Mouse (Mus musculus) limb, embryonic 12.5 days (tissue): ENCODE measurements around the gene Aqp1. TPM values are rescaled to one million over a fixed set of nuclear protein-coding genes. Genes with fewer than 3 reads are reported as not detected.

Source experiments
- ATAC-seq: fragments of 200-750 bp; cut with Nextera tagmentation; 2 replicates; pipeline ENCODE4 v1.8.0; 2017; ENCODE audit warnings: low read depth, moderate TSS enrichment; ENCODE audit not compliant: insufficient number of reproducible peaks, insufficient read depth, low FRiP score, low TSS enrichment
- H3K27ac ChIP-seq: fragments of 300-500 bp; sonication (generic); 2 replicates; pipeline ENCODE4 v1.5.1; 2016; ENCODE audit warnings: mild to moderate bottlenecking, moderate library complexity
- H3K27me3 ChIP-seq: fragments of 300-500 bp; sonication (generic); 2 replicates; pipeline ENCODE4 v1.6.1; 2016; ENCODE audit warnings: mild to moderate bottlenecking, moderate library complexity
- H3K36me3 ChIP-seq: fragments of 300-500 bp; sonication (generic); 2 replicates; pipeline ENCODE4 v1.6.1; 2016; ENCODE audit warnings: mild to moderate bottlenecking, moderate library complexity
- H3K4me1 ChIP-seq: fragments of 300-500 bp; sonication (generic); replicated peaks from 2 replicates; pipeline ENCODE4 v1.6.1; 2016
- H3K4me2 ChIP-seq: fragments of 300-500 bp; sonication (generic); 2 replicates; pipeline ENCODE4 v1.6.1; 2016; ENCODE audit warnings: mild to moderate bottlenecking, moderate library complexity
- H3K4me3 ChIP-seq: fragments of 300-500 bp; sonication (generic); replicated peaks from 2 replicates; pipeline ENCODE4 v1.5.1; 2016; ENCODE audit warnings: mild to moderate bottlenecking
- H3K9ac ChIP-seq: fragments of 300-500 bp; sonication (generic); replicated peaks from 2 replicates; pipeline ENCODE4 v1.6.1; 2016; ENCODE audit warnings: mild to moderate bottlenecking, moderate library complexity
- H3K9me3 ChIP-seq: fragments of 300-500 bp; sonication (generic); 2 replicates; pipeline ENCODE4 v1.6.1; 2016; ENCODE audit warnings: mild to moderate bottlenecking, moderate library complexity
- WGBS: fragments of 180-500 bp; shearing (Covaris S2); methylation state at CpG from one replicate; pipeline ENCODE4 v1.1.7; 2016; 5-methylcytosine and 5-hydroxymethylcytosine counted together
- polyA plus RNA-seq: library from polyadenylated mRNA; unstranded; fragments of >200 nt; fragmentation: Nextera tagmentation; extraction: Ambion mirVana; gene quantifications from 2 replicates; pipeline ENCODE4 v1.2.1, GENCODE M21; 2016

Aqp1 gene
- 4.0 and 4.2 TPM in 2 replicates for polyA plus RNA-seq

DNA sequence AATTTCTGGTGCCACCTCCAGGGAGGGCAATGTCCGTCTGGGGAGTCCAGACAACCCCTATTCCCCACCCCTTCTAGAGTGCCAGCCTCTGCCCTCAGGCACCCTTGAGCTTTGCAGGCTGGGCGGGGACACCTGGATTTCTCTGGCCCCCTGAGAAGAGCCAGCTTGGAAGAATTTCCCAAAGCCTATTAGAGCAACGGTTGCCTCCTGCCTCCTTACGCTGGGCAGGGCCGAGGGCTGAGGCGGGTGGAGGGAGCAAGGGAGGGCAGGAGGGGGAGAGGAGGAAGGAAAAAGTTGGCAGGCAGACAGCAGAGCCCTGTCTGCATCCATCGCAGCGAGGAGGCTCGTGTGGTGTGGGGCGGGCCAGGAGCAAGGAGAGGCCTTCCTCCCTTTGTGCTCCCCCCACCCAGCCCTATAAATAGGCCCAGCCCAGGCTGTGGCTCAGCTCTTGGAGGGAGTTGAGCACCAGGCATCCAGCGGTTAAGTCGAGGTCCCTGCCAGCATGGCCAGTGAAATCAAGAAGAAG, at the start of gene Aqp1:
TSS of gene Aqp1 (plus strand) at position 444 of the 526 bp plus-strand sequence.
- WGBS, result 12% methylated on average over 12 of the region's 12 CpGs
- Histone ChIP-seq H3K27ac (no peak within 1 kb of the TSS; the same call in 1 of the 2 replicates), H3K9me3 (no peaks in the 10 kb centered on the region), H3K27me3 (peaks cover 9% of the 10 kb centered on the region; the same call in 1 of the 2 replicates), H3K4me1 (peaks cover 46% of the 10 kb centered on the region), H3K4me2 (peak within 1 kb of the TSS; percentile 7; the same call in 1 of the 2 replicates), H3K4me3 (no peak within 1 kb of the TSS), H3K9ac (0 out of 2 replicates have a peak within 1 kb of the TSS, but pooled peaks have one; percentile 4), H3K36me3 (no peaks in the 10 kb centered on the region)
- peak; percentile 83 for ATAC-seq

DNA sequence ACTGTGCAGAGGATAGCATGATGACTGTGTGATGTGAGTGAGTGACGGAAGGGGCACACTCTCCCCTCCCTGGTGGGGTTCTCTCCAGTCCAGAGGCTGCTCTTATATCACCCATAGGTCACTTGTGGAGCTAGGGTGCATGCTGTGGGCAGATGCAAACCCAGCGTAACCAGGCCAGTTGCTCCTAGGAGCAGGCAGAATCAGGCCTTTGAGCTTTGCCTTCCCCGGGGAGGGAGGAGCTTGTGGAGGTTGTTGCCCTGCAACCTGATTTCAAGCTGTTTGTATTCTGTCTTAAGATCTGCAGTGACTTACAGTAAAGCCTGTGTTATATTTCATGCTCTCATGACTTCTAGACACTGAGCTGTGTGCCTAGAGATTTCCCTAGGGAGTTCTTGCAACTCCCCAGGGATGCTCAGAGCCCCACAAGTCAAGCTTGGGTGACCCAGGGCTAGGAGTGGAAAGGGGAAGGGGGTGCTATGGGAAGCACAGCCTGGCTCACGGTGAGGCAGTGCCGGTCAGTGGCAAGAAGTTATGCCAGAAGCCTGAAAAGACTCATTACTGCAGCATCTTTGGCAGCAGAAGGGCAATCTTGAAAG, 48.1 kb upstream of the Aqp1 start:
- no peak for ATAC-seq
- Histone ChIP-seq H3K27ac (no peak overlapping the region), H3K9ac (no peak overlapping the region), H3K4me3 (no peak overlapping the region), H3K27me3 (0 out of 2 replicates have a peak, but pooled peaks cover 3% of the 10 kb centered on the region), H3K4me1 (peaks cover 9% of the 10 kb centered on the region), H3K9me3 (peaks cover 2% of the 10 kb centered on the region), H3K4me2 (no peak overlapping the region), H3K36me3 (peaks cover 8% of the 10 kb centered on the region)
- 82% methylated on average over 5 of the region's 5 CpGs for WGBS

DNA sequence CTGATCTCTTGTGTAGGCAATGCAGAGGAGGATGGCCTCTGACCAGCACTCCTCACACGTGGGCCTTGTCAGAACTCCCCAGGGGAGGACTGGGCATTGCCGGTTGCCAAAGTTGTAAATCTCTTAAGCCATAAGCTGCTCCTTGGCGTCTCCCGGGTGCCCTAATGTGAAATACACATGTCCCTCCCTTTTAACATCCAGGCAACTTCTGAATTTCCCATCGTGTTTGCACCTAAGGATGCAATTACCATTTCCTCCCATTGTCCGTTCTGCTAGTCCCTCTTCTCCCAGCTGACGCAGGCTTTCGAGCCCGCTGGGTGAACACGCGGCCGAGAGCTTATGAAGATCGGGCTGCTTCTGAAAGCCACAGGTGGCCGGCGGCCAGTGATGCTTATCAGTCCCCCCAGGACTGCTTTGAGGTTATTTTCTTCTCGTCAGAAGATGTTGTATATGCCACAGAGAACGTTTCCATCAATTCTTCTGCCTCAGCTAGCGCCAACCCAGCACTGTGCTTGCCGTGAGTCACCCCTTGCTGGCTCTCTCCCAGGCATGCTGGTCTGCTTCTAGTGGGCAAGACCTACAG, 41.6 kb upstream of the Aqp1 start:
- 0 out of 2 replicates have a peak overlapping the region, but pooled peaks have one; percentile 1 for H3K27ac ChIP-seq
- WGBS, result 33% methylated on average over 19 of the region's 19 CpGs
- no peak for ATAC-seq
- peaks cover 31% of the 10 kb centered on the region for H3K36me3 ChIP-seq
- H3K27me3 ChIP-seq, result 0 out of 2 replicates have a peak, but pooled peaks cover 3% of the 10 kb centered on the region
- peaks cover 6% of the 10 kb centered on the region; the same call in 1 of the 2 replicates for H3K4me1 ChIP-seq
- no peaks in the 10 kb centered on the region for H3K9me3 ChIP-seq
- H3K4me3 ChIP-seq, result no peak overlapping the region
- H3K4me2 ChIP-seq, result no peak overlapping the region
- H3K9ac ChIP-seq, result no peak overlapping the region

DNA sequence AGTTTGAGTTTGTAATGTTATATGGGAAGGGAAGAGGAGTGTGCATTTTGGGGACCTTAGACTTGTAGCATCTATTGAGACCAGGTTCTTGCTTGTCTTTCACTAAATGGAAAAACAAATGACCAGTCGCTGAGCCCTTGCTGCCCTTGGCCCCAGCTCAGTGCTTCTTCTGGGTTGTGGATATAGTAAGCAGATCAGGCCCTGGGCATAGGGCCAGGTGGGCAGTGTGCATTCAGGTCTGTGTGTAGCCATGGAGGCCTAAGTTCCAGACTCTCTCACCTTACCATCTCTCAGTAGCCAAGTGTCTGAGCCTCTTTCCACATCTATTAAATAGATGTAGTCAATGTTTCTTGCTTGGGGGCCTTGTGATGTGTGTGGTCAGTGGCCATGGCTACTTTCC, 40.9 kb upstream of the Aqp1 start:
- H3K9ac ChIP-seq, result no peak overlapping the region
- no peak overlapping the region for H3K4me3 ChIP-seq
- H3K27ac ChIP-seq, result no peak overlapping the region
- 0 out of 2 replicates have a peak, but pooled peaks cover 3% of the 10 kb centered on the region for H3K27me3 ChIP-seq
- H3K4me2 ChIP-seq, result no peak overlapping the region
- ATAC-seq, result no peak
- no peaks in the 10 kb centered on the region for H3K9me3 ChIP-seq
- peaks cover 33% of the 10 kb centered on the region for H3K36me3 ChIP-seq
- 91% methylated on average over 1 of the region's 1 CpGs for WGBS
- H3K4me1 ChIP-seq, result peaks cover 6% of the 10 kb centered on the region; the same call in 1 of the 2 replicates

DNA sequence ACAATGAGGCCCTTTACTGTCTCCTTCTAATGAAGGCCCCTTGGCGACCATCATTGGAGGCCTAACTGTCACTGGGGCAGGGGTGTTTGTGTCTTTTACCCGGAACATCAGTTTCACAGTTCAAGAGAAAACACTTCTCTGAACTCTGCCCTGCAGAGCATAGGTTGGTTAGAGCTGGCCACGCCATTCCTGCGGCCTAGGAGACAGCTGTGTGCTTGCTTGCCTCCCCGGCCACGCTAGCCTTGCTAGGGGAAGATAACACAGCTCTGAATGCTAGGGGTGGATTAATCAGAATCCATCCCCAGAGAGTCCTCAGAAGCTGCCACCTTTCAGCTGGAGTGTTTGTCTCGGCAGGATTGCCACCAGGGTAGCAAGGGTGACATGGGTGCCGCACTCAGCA, 36.8 kb upstream of the Aqp1 start:
- H3K4me3 ChIP-seq, result no peak overlapping the region
- no peak overlapping the region for H3K9ac ChIP-seq
- no peaks in the 10 kb centered on the region for H3K27me3 ChIP-seq
- peaks cover 4% of the 10 kb centered on the region; the same call in 1 of the 2 replicates for H3K4me1 ChIP-seq
- 86% methylated on average over 8 of the region's 8 CpGs for WGBS
- ATAC-seq, result no peak
- H3K36me3 ChIP-seq, result peaks cover 49% of the 10 kb centered on the region
- H3K9me3 ChIP-seq, result no peaks in the 10 kb centered on the region
- H3K27ac ChIP-seq, result no peak overlapping the region
- no peak overlapping the region for H3K4me2 ChIP-seq

DNA sequence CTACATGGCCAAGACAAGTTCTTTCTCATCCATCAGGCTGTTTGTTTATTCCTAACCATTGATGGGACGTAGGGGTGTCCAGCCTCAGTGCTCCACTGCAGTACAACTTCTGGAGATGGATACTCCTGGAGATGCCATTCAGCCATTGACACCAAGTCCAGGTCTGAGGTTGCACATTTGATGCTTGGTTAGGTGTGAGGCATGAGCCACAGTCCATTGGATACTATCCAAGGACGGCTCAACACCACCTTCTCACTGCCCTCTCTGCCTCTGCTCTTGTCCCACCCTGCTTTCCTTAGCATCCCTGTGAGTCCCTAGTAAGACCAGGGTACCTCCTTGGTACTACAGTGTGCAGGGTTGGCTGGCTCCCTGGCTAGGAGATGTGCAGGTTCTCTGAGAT, 36.3 kb upstream of the Aqp1 start:
- no peak for ATAC-seq
- H3K9me3 ChIP-seq, result no peaks in the 10 kb centered on the region
- 89% methylated on average over 2 of the region's 2 CpGs for WGBS
- H3K27ac ChIP-seq, result no peak overlapping the region
- H3K27me3 ChIP-seq, result no peaks in the 10 kb centered on the region
- no peak overlapping the region for H3K4me2 ChIP-seq
- peaks cover 49% of the 10 kb centered on the region for H3K36me3 ChIP-seq
- H3K4me1 ChIP-seq, result peaks cover under 1% of the 10 kb centered on the region; the same call in 1 of the 2 replicates
- no peak overlapping the region for H3K9ac ChIP-seq
- no peak overlapping the region for H3K4me3 ChIP-seq

DNA sequence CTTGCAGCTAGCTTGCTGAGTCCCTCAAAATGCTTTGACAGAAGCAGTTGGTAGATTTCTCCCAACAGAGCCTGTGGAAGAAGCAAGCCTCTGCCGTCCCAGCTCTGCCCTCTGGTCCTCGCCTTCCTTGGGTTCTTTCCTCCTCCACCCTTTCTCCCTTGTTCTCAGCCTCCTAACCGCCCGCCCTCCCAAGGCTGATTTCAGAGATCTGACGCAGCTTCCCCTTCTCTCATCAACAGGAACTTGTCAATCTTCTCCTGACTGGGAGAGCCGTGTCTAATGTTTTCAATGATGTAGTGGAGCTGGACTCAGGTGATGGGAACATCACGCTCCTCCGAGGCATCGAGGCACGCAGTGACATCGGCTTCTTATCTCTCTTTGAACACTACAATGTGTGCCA, 35.5 kb upstream of the Aqp1 start:
- Histone ChIP-seq H3K4me2 (no peak overlapping the region), H3K27ac (no peak overlapping the region), H3K9me3 (no peaks in the 10 kb centered on the region), H3K36me3 (peaks cover 49% of the 10 kb centered on the region), H3K9ac (no peak overlapping the region), H3K27me3 (no peaks in the 10 kb centered on the region), H3K4me1 (peaks cover 6% of the 10 kb centered on the region), H3K4me3 (no peak overlapping the region)
- WGBS, result 89% methylated on average over 11 of the region's 11 CpGs
- no peak for ATAC-seq

DNA sequence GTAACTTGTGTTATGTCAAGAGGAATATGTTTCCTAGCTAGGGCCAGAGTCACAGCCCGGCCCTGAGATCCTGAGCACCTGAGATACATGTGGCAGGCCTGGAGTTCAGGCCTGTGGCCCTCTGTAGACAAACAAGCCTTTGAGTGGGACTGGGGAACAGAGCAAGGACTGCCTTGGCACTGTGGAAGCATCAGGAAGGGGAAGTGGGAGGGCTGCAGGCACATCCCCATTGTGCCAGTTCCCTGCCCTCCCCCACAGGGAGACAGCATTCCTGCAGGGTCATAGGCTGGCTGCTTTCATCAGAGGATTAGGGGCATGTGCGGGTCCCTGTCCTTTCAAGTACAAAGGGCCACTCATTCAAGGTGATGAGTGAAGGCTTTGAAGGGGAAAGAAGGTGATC, 26.1 kb upstream of the Aqp1 start:
- Histone ChIP-seq H3K9me3 (no peaks in the 10 kb centered on the region), H3K27me3 (no peaks in the 10 kb centered on the region), H3K36me3 (peaks cover 20% of the 10 kb centered on the region; the same call in 1 of the 2 replicates), H3K27ac (no peak overlapping the region), H3K9ac (no peak overlapping the region), H3K4me2 (no peak overlapping the region), H3K4me3 (no peak overlapping the region), H3K4me1 (peaks cover 28% of the 10 kb centered on the region)
- ATAC-seq, result no peak
- WGBS, result 45% methylated on average over 2 of the region's 2 CpGs

DNA sequence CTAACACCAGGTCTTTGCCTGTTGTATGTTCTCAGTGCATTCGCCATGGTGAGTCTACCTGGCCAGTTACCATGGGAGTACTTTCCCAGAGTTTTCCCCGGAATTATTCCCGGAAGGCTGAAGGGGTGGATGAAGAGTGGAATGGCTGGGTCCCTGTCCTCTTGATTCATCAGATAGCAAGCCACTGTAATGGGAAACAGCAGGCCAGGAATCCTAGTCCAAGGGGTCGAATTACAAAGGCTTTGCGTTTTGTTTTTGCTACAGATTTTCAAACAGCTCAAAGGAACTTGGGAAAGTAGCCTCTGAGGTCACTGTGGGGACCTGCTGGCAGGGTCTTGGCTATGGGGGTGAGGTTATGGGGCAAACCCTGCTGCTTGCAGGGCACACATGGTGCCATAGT, 24.3 kb upstream of the Aqp1 start:
- peaks cover 20% of the 10 kb centered on the region; the same call in 1 of the 2 replicates for H3K36me3 ChIP-seq
- WGBS, result 21% methylated on average over 5 of the region's 5 CpGs

DNA sequence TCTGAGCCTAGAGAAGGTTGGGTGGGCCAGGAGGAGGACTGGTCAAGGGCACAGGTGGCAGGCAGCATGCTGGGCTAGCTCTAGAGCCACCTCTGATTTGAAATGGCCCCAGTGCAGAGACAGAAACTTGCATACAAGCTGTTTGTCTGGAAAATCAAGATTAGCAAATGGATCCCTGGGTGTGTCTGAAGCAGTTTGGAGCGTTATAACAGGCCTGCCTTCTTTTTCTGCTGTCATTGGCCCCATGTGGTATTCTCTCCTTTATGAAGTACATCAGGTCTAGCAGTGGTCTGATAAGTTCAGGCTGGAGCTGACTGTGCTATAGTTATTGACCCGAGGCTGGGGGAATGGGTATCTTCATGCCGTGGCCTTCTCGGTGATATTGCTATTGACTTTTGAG, 22.3 kb upstream of the Aqp1 start:
- Histone ChIP-seq H3K9me3 (no peaks in the 10 kb centered on the region), H3K27me3 (no peaks in the 10 kb centered on the region), H3K36me3 (peaks cover 31% of the 10 kb centered on the region), H3K9ac (no peak overlapping the region), H3K4me2 (no peak overlapping the region), H3K4me1 (peaks cover 12% of the 10 kb centered on the region), H3K4me3 (no peak overlapping the region), H3K27ac (no peak overlapping the region)
- 92% methylated on average over 4 of the region's 4 CpGs for WGBS
- ATAC-seq, result no peak

More for the DNA sequence above, 24.3 kb upstream of the Aqp1 start:
- ATAC-seq, result no peak
- Histone ChIP-seq H3K9me3 (no peaks in the 10 kb centered on the region), H3K4me2 (no peak overlapping the region), H3K4me1 (peaks cover 12% of the 10 kb centered on the region), H3K4me3 (no peak overlapping the region), H3K27ac (no peak overlapping the region), H3K9ac (no peak overlapping the region), H3K27me3 (no peaks in the 10 kb centered on the region)

DNA sequence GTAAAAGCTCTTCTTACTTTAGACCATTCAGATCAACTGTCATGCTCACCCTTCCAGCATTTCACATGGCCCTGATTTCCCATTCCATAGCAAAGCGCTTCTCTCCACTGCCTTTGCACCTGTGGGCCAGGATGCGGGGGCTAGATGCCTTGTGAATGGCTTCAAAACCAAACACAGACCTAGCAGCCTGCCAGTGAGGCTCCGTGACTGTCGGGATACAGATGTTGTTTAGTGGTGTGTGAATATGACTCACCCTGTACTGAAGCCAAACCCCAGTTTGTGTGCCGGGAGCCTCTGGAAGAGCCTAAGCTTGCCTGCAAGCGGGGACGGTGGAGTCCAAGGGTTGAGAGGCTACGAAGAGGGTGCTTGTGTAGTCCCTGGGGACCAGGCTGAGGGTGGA, 21.6 kb upstream of the Aqp1 start:
- Histone ChIP-seq H3K9ac (no peak overlapping the region), H3K27me3 (no peaks in the 10 kb centered on the region), H3K4me3 (no peak overlapping the region), H3K27ac (no peak overlapping the region), H3K4me1 (peaks cover 17% of the 10 kb centered on the region), H3K4me2 (no peak overlapping the region), H3K9me3 (no peaks in the 10 kb centered on the region), H3K36me3 (peaks cover 28% of the 10 kb centered on the region)
- no peak for ATAC-seq
- 86% methylated on average over 8 of the region's 8 CpGs for WGBS
